Mouse (Mus musculus) MEL (cell line): ENCODE measurements around the gene AI837181.

ENCODE experiments used
- CHD1 ChIP-seq: IDR thresholded peaks from 2 replicates; pipeline ENCODE4 v1.6.1; 2012; ENCODE audit warnings: low read depth, mild to moderate bottlenecking, inconsistent platforms, low read length, improper control_type of control experiment
- CTCF ChIP-seq, 3 experiments: IDR thresholded peaks in 2 of 3; conservative IDR thresholded peaks in 1 of 3; 2 replicates each; pipeline ENCODE4 v1.5.1; 2011 to 2012; ENCODE audit warnings: low read length in 3 of 3, low read depth in 2 of 3, mild to moderate bottlenecking in 2 of 3, improper control_type of control experiment in 1 of 3, inconsistent platforms in 1 of 3, mixed read lengths in 1 of 3, moderate library complexity in 1 of 3; ENCODE audit not compliant: control insufficient read depth in 1 of 3, insufficient read depth in 1 of 3, poor library complexity in 1 of 3, severe bottlenecking in 1 of 3
- EP300 ChIP-seq, 2 experiments: IDR thresholded peaks; 2 replicates each; pipeline ENCODE4 v1.6.1; 2011; ENCODE audit warnings: improper control_type of control experiment in 2 of 2, low read length in 2 of 2, low read depth in 1 of 2, mild to moderate bottlenecking in 1 of 2
- GABPA ChIP-seq: IDR thresholded peaks from 2 replicates; pipeline ENCODE4 v1.6.1; 2012; ENCODE audit warnings: low read depth, mild to moderate bottlenecking, inconsistent platforms, low read length, improper control_type of control experiment, moderate library complexity
- MXI1 ChIP-seq: IDR thresholded peaks from 2 replicates; pipeline ENCODE4 v1.6.1; 2011; ENCODE audit warnings: mild to moderate bottlenecking, low read depth, low read length, improper control_type of control experiment
- POLR2A ChIP-seq, 2 experiments: IDR thresholded peaks; 2 replicates each; pipeline ENCODE4 v1.6.1; 2011 to 2012; ENCODE audit warnings: low read length in 2 of 2, mild to moderate bottlenecking in 2 of 2, control low read depth in 1 of 2, improper control_type of control experiment in 1 of 2, low read depth in 1 of 2, moderate library complexity in 1 of 2; ENCODE audit not compliant: control insufficient read depth in 1 of 2, insufficient read depth in 1 of 2, poor library complexity in 1 of 2
- POLR2AphosphoS2 ChIP-seq: IDR thresholded peaks from 2 replicates; pipeline ENCODE4 v1.6.1; 2011; ENCODE audit warnings: low read length, improper control_type of control experiment
- TCF12 ChIP-seq: IDR thresholded peaks from 2 replicates; pipeline ENCODE4 v1.6.1; 2014; ENCODE audit warnings: low read depth, mild to moderate bottlenecking, inconsistent platforms, low read length, improper control_type of control experiment, moderate library complexity
- USF2 ChIP-seq, 2 experiments: IDR thresholded peaks; 2 replicates each; pipeline ENCODE4 v1.6.1; 2011 to 2012; ENCODE audit warnings: improper control_type of control experiment in 2 of 2, low read length in 2 of 2, borderline replicate concordance in 1 of 2, inconsistent platforms in 1 of 2, low read depth in 1 of 2, mild to moderate bottlenecking in 1 of 2; ENCODE audit not compliant: insufficient read depth in 1 of 2

GRCm38 (mm10) chr19:5466916-5467500 lies 42.1 kb downstream of the AI837181 start:
- TF ChIP-seq POLR2A (IDR thresholded peaks at IDR 0.05; ENCODE audit: control insufficient read depth in 1 of 2, insufficient read depth in 1 of 2, low read depth in 1 of 2, low read length in 2 of 2, poor library complexity in 1 of 2) (no peak), EP300 (IDR thresholded peaks at IDR 0.05; ENCODE audit: low read depth in 1 of 2, low read length in 2 of 2) (no peak), TCF12 (no peak), POLR2AphosphoS2 (no peak), GABPA (no peak), CTCF (IDR thresholded peaks at IDR 0.05 in 2 of 3, conservative IDR thresholded peaks at IDR 0.05 in 1 of 3; ENCODE audit: control insufficient read depth in 1 of 3, insufficient read depth in 1 of 3, low read depth in 2 of 3, low read length in 3 of 3, poor library complexity in 1 of 3, severe bottlenecking in 1 of 3) (no peak), MXI1 (no peak), USF2 (IDR thresholded peaks at IDR 0.05; ENCODE audit: borderline replicate concordance in 1 of 2, insufficient read depth in 1 of 2, low read depth in 1 of 2, low read length in 2 of 2) (no peak), CHD1 (no peak)
